Mouse (Mus musculus) myocyte (in vitro differentiated cells): Measurements from ENCODE around the gene Hist2h2bb. TPM values are rescaled to one million over a fixed set of nuclear protein-coding genes. Genes with fewer than 3 reads are reported as not detected.

Experiments used
- H3K27me3 ChIP-seq: one replicate; pipeline ENCODE4 v1.6.1; 2011; ENCODE audit not compliant: control insufficient read depth, insufficient read depth, insufficient read length
- H3K36me3 ChIP-seq: one replicate; pipeline ENCODE4 v1.6.1; 2011; ENCODE audit not compliant: control insufficient read depth, insufficient read depth
- H3K4me2 ChIP-seq: one replicate; pipeline ENCODE4 v1.6.1; 2011; ENCODE audit warnings: low read depth, control low read depth
- H3K4me3 ChIP-seq: one replicate; pipeline ENCODE4 v1.5.1; 2011; ENCODE audit warnings: mild to moderate bottlenecking, control low read depth, moderate library complexity
- H3K79me2 ChIP-seq: one replicate; pipeline ENCODE4 v1.6.1; 2011; ENCODE audit not compliant: control insufficient read depth, insufficient read depth
- H3ac ChIP-seq: one replicate; pipeline ENCODE4 v1.6.1; 2011; ENCODE audit not compliant: control insufficient read depth, insufficient read length
- CEBPB ChIP-seq: IDR thresholded peaks from 2 replicates; pipeline ENCODE4 v1.6.1; 2011; ENCODE audit warnings: mild to moderate bottlenecking, moderate library complexity; ENCODE audit not compliant: poor library complexity, insufficient read depth, severe bottlenecking
- E2F4 ChIP-seq: IDR thresholded peaks from one replicate; pipeline ENCODE4 v1.6.1; 2011; ENCODE audit warnings: mild to moderate bottlenecking, control low read depth, moderate library complexity; ENCODE audit not compliant: insufficient read depth
- MAX ChIP-seq: IDR thresholded peaks from one replicate; pipeline ENCODE4 v1.6.1; 2011; ENCODE audit warnings: low read depth, mild to moderate bottlenecking, control low read depth
- MYOD1 ChIP-seq, 3 experiments: IDR thresholded peaks; one replicate each; pipeline ENCODE4 v1.6.1; 2011; ENCODE audit warnings: control low read depth in 2 of 3, low read depth in 2 of 3, mild to moderate bottlenecking in 2 of 3, moderate library complexity in 1 of 3; ENCODE audit not compliant: insufficient read length in 2 of 3, control insufficient read depth in 1 of 3
- MYOG ChIP-seq, 3 experiments: IDR thresholded peaks; one replicate each; pipeline ENCODE4 v1.6.1; 2011; ENCODE audit warnings: control low read depth in 2 of 3, low read depth in 2 of 3, mild to moderate bottlenecking in 2 of 3; ENCODE audit not compliant: insufficient read length in 2 of 3, control insufficient read depth in 1 of 3, insufficient read depth in 1 of 3
- POLR2A ChIP-seq: IDR thresholded peaks from one replicate; pipeline ENCODE4 v1.6.1; 2011; ENCODE audit warnings: low read depth, mild to moderate bottlenecking, control low read depth, moderate library complexity; ENCODE audit not compliant: insufficient read length
- POLR2AphosphoS2 ChIP-seq: IDR thresholded peaks from one replicate; pipeline ENCODE4 v1.6.1; 2011; ENCODE audit warnings: low read depth, control low read depth; ENCODE audit not compliant: insufficient read length
- REST ChIP-seq: IDR thresholded peaks from one replicate; pipeline ENCODE4 v1.6.1; 2011; ENCODE audit warnings: mild to moderate bottlenecking, control low read depth, moderate library complexity; ENCODE audit not compliant: insufficient read depth, insufficient read length
- SRF ChIP-seq: IDR thresholded peaks from one replicate; pipeline ENCODE4 v1.6.1; 2011; ENCODE audit warnings: low read depth; ENCODE audit not compliant: control insufficient read depth, insufficient read length
- TCF12 ChIP-seq: IDR thresholded peaks from one replicate; pipeline ENCODE4 v1.6.1; 2011; ENCODE audit warnings: mild to moderate bottlenecking, control low read depth; ENCODE audit not compliant: poor library complexity, insufficient read depth, severe bottlenecking
- TCF3 ChIP-seq: IDR thresholded peaks from one replicate; pipeline ENCODE4 v1.6.1; 2011; ENCODE audit warnings: low read depth, control low read depth; ENCODE audit not compliant: insufficient read length
- USF1 ChIP-seq: IDR thresholded peaks from one replicate; pipeline ENCODE4 v1.6.1; 2011; ENCODE audit warnings: low read depth, mild to moderate bottlenecking, control low read depth, moderate library complexity
- polyA plus RNA-seq: library from polyadenylated mRNA; unstranded; fragments of >200 nt; fragmentation: generic; extraction: Trizol; gene quantifications from one replicate; pipeline ENCODE4 v1.2.1, GENCODE M21; 2012; ENCODE audit warnings: missing spikeins

Gene Hist2h2bb
- polyA plus RNA-seq, 1 experiment: 3.7 TPM

GRCm38 (mm10) chr3:96263558-96264403, 5.8 kb upstream of the Hist2h2bb start:
- Histone ChIP-seq H3K27me3 (no peaks in the 10 kb centered on the region), H3K4me2 (peak overlapping the region; percentile 85), H3ac (peak overlapping the region; percentile 62), H3K79me2 (no peaks in the 10 kb centered on the region), H3K4me3 (peak overlapping the region; percentile 47), H3K36me3 (no peaks in the 10 kb centered on the region)
- no peak for TF ChIP-seq SRF
- no peak for TF ChIP-seq MYOD1 (IDR thresholded peaks at IDR 0.05; ENCODE audit: control insufficient read depth in 1 of 3, insufficient read length in 2 of 3, low read depth in 2 of 3)
- TF ChIP-seq USF1: no peak
- TF ChIP-seq TCF12: no peak
- TF ChIP-seq TCF3: no peak
- no peak for TF ChIP-seq MYOG (IDR thresholded peaks at IDR 0.05; ENCODE audit: control insufficient read depth in 1 of 3, insufficient read depth in 1 of 3, insufficient read length in 2 of 3, low read depth in 2 of 3)
- TF ChIP-seq POLR2A: no peak
- no peak for TF ChIP-seq E2F4
- TF ChIP-seq POLR2AphosphoS2: no peak
- no peak for TF ChIP-seq MAX
- no peak for TF ChIP-seq CEBPB
- no peak for TF ChIP-seq REST

GRCm38 (mm10) chr3:96264404-96264949, 5.1 kb upstream of the Hist2h2bb start:
- H3K36me3 ChIP-seq: no peaks in the 10 kb centered on the region
- no peak for TF ChIP-seq CEBPB
- no peak for TF ChIP-seq MAX
- TF ChIP-seq SRF: no peak
- TF ChIP-seq POLR2AphosphoS2: no peak
- no peak for TF ChIP-seq MYOG (IDR thresholded peaks at IDR 0.05; ENCODE audit: control insufficient read depth in 1 of 3, insufficient read depth in 1 of 3, insufficient read length in 2 of 3, low read depth in 2 of 3)
- TF ChIP-seq USF1: no peak
- no peak for TF ChIP-seq TCF3
- TF ChIP-seq MYOD1 (IDR thresholded peaks at IDR 0.05; ENCODE audit: control insufficient read depth in 1 of 3, insufficient read length in 2 of 3, low read depth in 2 of 3): no peak
- TF ChIP-seq TCF12: no peak
- TF ChIP-seq POLR2A: no peak
- no peak for TF ChIP-seq E2F4
- TF ChIP-seq REST: no peak
- H3K4me3 ChIP-seq: peak overlapping the region; percentile 47
- no peaks in the 10 kb centered on the region for H3K27me3 ChIP-seq
- H3ac ChIP-seq: no peak overlapping the region
- no peaks in the 10 kb centered on the region for H3K79me2 ChIP-seq
- H3K4me2 ChIP-seq: peak overlapping the region; percentile 85

- Histone ChIP-seq H3K4me2 (no peak overlapping the region), H3K36me3 (no peaks in the 10 kb centered on the region), H3K79me2 (no peaks in the 10 kb centered on the region), H3ac (no peak overlapping the region), H3K27me3 (no peaks in the 10 kb centered on the region), H3K4me3 (no peak overlapping the region)
- no peak for TF ChIP-seq MYOG (IDR thresholded peaks at IDR 0.05; ENCODE audit: control insufficient read depth in 1 of 3, insufficient read depth in 1 of 3, insufficient read length in 2 of 3, low read depth in 2 of 3)
- no peak for TF ChIP-seq MYOD1 (IDR thresholded peaks at IDR 0.05; ENCODE audit: control insufficient read depth in 1 of 3, insufficient read length in 2 of 3, low read depth in 2 of 3)
- no peak for TF ChIP-seq POLR2AphosphoS2
Measured at GRCm38 (mm10) chr3:96266132-96266710, 3.3 kb upstream of the Hist2h2bb start.

GRCm38 (mm10) chr3:96267541-96267940, 2.0 kb upstream of the Hist2h2bb start:
- Histone ChIP-seq H3ac (no peak overlapping the region), H3K4me2 (peak overlapping the region; percentile 82), H3K27me3 (no peaks in the 10 kb centered on the region), H3K4me3 (peak overlapping the region; percentile 46), H3K36me3 (no peaks in the 10 kb centered on the region), H3K79me2 (no peaks in the 10 kb centered on the region)
- TF ChIP-seq MYOD1 (IDR thresholded peaks at IDR 0.05; ENCODE audit: control insufficient read depth in 1 of 3, insufficient read length in 2 of 3, low read depth in 2 of 3) (no peak), MYOG (IDR thresholded peaks at IDR 0.05; ENCODE audit: control insufficient read depth in 1 of 3, insufficient read depth in 1 of 3, insufficient read length in 2 of 3, low read depth in 2 of 3) (no peak)
